Comparison of ENCODE assay signal across 8 mouse cellular contexts in the genomic region with DNA sequence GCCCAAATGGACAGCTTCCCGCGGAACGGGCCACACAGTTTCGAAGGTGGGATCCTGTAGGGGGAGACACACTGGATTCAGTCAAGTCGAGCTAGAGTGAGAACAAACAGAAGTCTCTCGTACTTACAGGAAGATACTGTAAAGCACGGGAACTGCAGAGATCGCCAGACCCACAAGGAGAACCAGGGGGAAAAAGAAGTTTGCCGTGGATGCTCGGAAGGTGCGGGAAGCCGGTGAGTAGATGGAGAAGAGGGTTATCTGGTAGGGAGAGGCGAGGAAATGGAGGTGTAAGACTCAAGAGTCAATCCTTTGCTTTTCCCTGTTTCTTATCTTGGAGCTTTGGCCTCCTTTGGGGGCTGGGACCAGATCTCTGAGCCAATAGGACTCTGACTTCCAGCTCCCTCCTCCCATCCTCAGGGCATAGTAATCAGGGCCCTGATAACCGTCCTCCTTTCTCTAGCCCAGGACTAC. TPM values are rescaled to one million over a fixed set of nuclear protein-coding genes. Genes with fewer than 3 reads are reported as not detected.
DNase-seq lines count a peak whose midpoint lies in the region; ATAC-seq and TF ChIP-seq lines count a peak whose summit lies in the region.

No protein-coding gene starts in this region.

- DNase-seq in kidney, adult 2 months: no peak
- DNase-seq in kidney, adult 11 months: no peak
- DNase-seq in MN1 (ENCODE audit: low spot score) (peak; percentile 26), adipocyte (ENCODE audit: low spot score) (no peak)
- peak; percentile 39 for DNase-seq in lung, postnatal 0 days (ENCODE audit: low spot score)
- no peak for DNase-seq in frontal cortex, postnatal 10 days (ENCODE audit: low spot score in 2 of 2)
- DNase-seq in left cerebral cortex, adult 18-20 months (ENCODE audit: low spot score in 2 of 2): no peak

- H3K27me3 ChIP-seq in kidney, adult 2 months (replicated peaks; ENCODE audit: control insufficient read depth, insufficient read depth, low read length): no peaks in the 10 kb centered on the region
- H3K27me3 ChIP-seq in heart, embryonic 16.5 days (ENCODE audit: control insufficient read depth, insufficient read depth, low read length): no peaks in the 10 kb centered on the region
- no peaks in the 10 kb centered on the region for H3K27me3 ChIP-seq in lung, postnatal 0 days (replicated peaks; ENCODE audit: insufficient read depth, low read length)

- peak overlapping the region; percentile 7 for H3K4me2 ChIP-seq in heart, embryonic 16.5 days (ENCODE audit: low read depth, low read length)
- H3K4me2 ChIP-seq in lung, postnatal 0 days (replicated peaks; ENCODE audit: low read depth, low read length): peak overlapping the region; percentile 11; the same call in 1 of the 2 replicates

- H3K27ac ChIP-seq in kidney, adult 2 months (ENCODE audit: insufficient read depth, low read depth, low read length): no peak overlapping the region
- H3K27ac ChIP-seq in heart, embryonic 16.5 days (ENCODE audit: low read length): no peak overlapping the region
- H3K27ac ChIP-seq in lung, postnatal 0 days (ENCODE audit: low read length): no peak overlapping the region

- H3K9ac ChIP-seq in heart, embryonic 16.5 days (ENCODE audit: low read length): peak overlapping the region; percentile 43; the same call in 1 of the 2 replicates
- no peak overlapping the region for H3K9ac ChIP-seq in lung, postnatal 0 days (replicated peaks; ENCODE audit: low read depth)

- H3K4me3 ChIP-seq in kidney, adult 2 months (ENCODE audit: insufficient read depth, low read depth, low read length): peak overlapping the region; percentile 39; the same call in 1 of the 2 replicates
- peak overlapping the region; percentile 23 for H3K4me3 ChIP-seq in heart, embryonic 16.5 days (ENCODE audit: low read length)
- peak overlapping the region; percentile 11; the same call in 1 of the 2 replicates for H3K4me3 ChIP-seq in lung, postnatal 0 days (ENCODE audit: low read depth, low read length)

- H3K9me3 ChIP-seq in heart, embryonic 16.5 days (replicated peaks; ENCODE audit: control insufficient read depth, low read length): no peaks in the 10 kb centered on the region
- H3K9me3 ChIP-seq in lung, postnatal 0 days (ENCODE audit: low read length): no peaks in the 10 kb centered on the region

- peaks cover 7% of the 10 kb centered on the region; the same call in 1 of the 2 replicates for H3K4me1 ChIP-seq in kidney, adult 2 months (ENCODE audit: control insufficient read depth, insufficient read depth, low read length)
- peaks cover 28% of the 10 kb centered on the region for H3K4me1 ChIP-seq in heart, embryonic 16.5 days (ENCODE audit: control insufficient read depth, insufficient read depth, low read length)
- H3K4me1 ChIP-seq in lung, postnatal 0 days (ENCODE audit: insufficient read depth, low read depth, low read length): peaks cover 8% of the 10 kb centered on the region

- TF ChIP-seq CTCF in kidney, adult 2 months (conservative IDR thresholded peaks at IDR 0.05; ENCODE audit: insufficient read depth, insufficient read length, low read depth, low read length): no peak
- peak; percentile 50 for TF ChIP-seq CTCF in lung, postnatal 0 days (IDR thresholded peaks at IDR 0.05)

- no peak for ATAC-seq in heart, embryonic 16.5 days (replicated peaks; ENCODE audit: extremely low read depth, insufficient read depth, low FRiP score)
- no peak for ATAC-seq in lung, postnatal 0 days

- no peaks in the 10 kb centered on the region for H3K36me3 ChIP-seq in kidney, adult 2 months (ENCODE audit: control insufficient read depth, insufficient read depth, low read length)
- peaks cover 11% of the 10 kb centered on the region for H3K36me3 ChIP-seq in heart, embryonic 16.5 days (ENCODE audit: control insufficient read depth, insufficient read depth)
- no peaks in the 10 kb centered on the region for H3K36me3 ChIP-seq in lung, postnatal 0 days (ENCODE audit: insufficient read depth, low read length)

- no peak for TF ChIP-seq EP300 in lung, postnatal 0 days (IDR thresholded peaks at IDR 0.05)

- WGBS in kidney, adult 2 months: 48% methylated on average over 14 of the region's 14 CpGs
- WGBS in heart, embryonic 16.5 days: 8% methylated on average over 14 of the region's 14 CpGs
- WGBS in lung, postnatal 0 days: 9% methylated on average over 14 of the region's 14 CpGs

- no peak for TF ChIP-seq POLR2A in kidney, adult 2 months (IDR thresholded peaks at IDR 0.05; ENCODE audit: low read depth, low read length)

RNA-seq across cellular contexts. Expression of gene Leng1, which starts 1.3 kb away (rescaled TPM):
- 5.5 and 6.8 TPM in 2 replicates for polyA plus RNA-seq in kidney, adult 2 months (2012; rRNA removed)
- 20.5 and 22.3 TPM in 2 replicates for polyA plus RNA-seq in heart, embryonic 16.5 days (2015; fragmentation: Nextera tagmentation; extraction: Ambion mirVana)
- 16.0 and 16.4 TPM in 2 replicates for polyA plus RNA-seq in lung, postnatal 0 days (2015; fragmentation: Nextera tagmentation; extraction: Ambion mirVana)
- total RNA-seq in left cerebral cortex, adult 18-20 months (2021): 1 to 10 TPM; 6.7 to 6.8 TPM

RNA-seq across cellular contexts. Expression of gene Tmc4, which starts 10.4 kb away (rescaled TPM):
- polyA plus RNA-seq in kidney, adult 2 months (2012; rRNA removed): 45.5 and 62.2 TPM in 2 replicates
- polyA plus RNA-seq in heart, embryonic 16.5 days (2015; fragmentation: Nextera tagmentation; extraction: Ambion mirVana): 7.0 and 7.3 TPM in 2 replicates
- 60.3 and 69.0 TPM in 2 replicates for polyA plus RNA-seq in lung, postnatal 0 days (2015; fragmentation: Nextera tagmentation; extraction: Ambion mirVana)
- total RNA-seq in left cerebral cortex, adult 18-20 months (2021): 10 to 100 TPM in 1 of 2 experiments, 1 to 10 TPM in 1; 7.9 to 10.8 TPM

RNA-seq across cellular contexts. Expression of gene Cnot3, which starts 21.9 kb away (rescaled TPM):
- 41.9 and 45.0 TPM in 2 replicates for polyA plus RNA-seq in kidney, adult 2 months (2012; rRNA removed)
- 29.9 and 32.9 TPM in 2 replicates for polyA plus RNA-seq in heart, embryonic 16.5 days (2015; fragmentation: Nextera tagmentation; extraction: Ambion mirVana)
- polyA plus RNA-seq in lung, postnatal 0 days (2015; fragmentation: Nextera tagmentation; extraction: Ambion mirVana): 23.9 and 24.4 TPM in 2 replicates
- 10 to 100 TPM; 48.4 to 59.5 TPM for total RNA-seq in left cerebral cortex, adult 18-20 months (2021)

RNA-seq across cellular contexts. Expression of gene Tsen34, which starts 25.7 kb away (rescaled TPM):
- polyA plus RNA-seq in kidney, adult 2 months (2012; rRNA removed): 88.2 and 105 TPM in 2 replicates
- polyA plus RNA-seq in heart, embryonic 16.5 days (2015; fragmentation: Nextera tagmentation; extraction: Ambion mirVana): 207 and 237 TPM in 2 replicates
- 155 and 158 TPM in 2 replicates for polyA plus RNA-seq in lung, postnatal 0 days (2015; fragmentation: Nextera tagmentation; extraction: Ambion mirVana)
- total RNA-seq in left cerebral cortex, adult 18-20 months (2021): 10 to 100 TPM; 78.5 to 90.0 TPM

RNA-seq across cellular contexts. Expression of gene Mboat7, which starts 26.4 kb away (rescaled TPM):
- polyA plus RNA-seq in kidney, adult 2 months (2012; rRNA removed): 56.2 and 61.4 TPM in 2 replicates
- 35.8 and 37.8 TPM in 2 replicates for polyA plus RNA-seq in heart, embryonic 16.5 days (2015; fragmentation: Nextera tagmentation; extraction: Ambion mirVana)
- polyA plus RNA-seq in lung, postnatal 0 days (2015; fragmentation: Nextera tagmentation; extraction: Ambion mirVana): 39.1 and 43.8 TPM in 2 replicates
- 100 to 1,000 TPM; 226 to 235 TPM for total RNA-seq in left cerebral cortex, adult 18-20 months (2021)

Comparison
In these comparisons a context has a peak if more than half of its experiments do, and no peak if none do; other contexts are left out.
1. DNase-seq: peak in MN1 (single experiment) and lung, postnatal 0 days (single experiment); none in kidney, adult 2 months (single experiment), kidney, adult 11 months (single experiment), adipocyte (single experiment), frontal cortex, postnatal 10 days (0 of 2) and left cerebral cortex, adult 18-20 months (0 of 2).
2. Peak in every context shown above with its lines, with median percentiles within 50 percentile points of each other: H3K4me3 ChIP-seq.